Mouse (Mus musculus): ENCODE measurements around the gene 1700006A11Rik. TPM values are rescaled to one million over a fixed set of nuclear protein-coding genes. Genes with fewer than 3 reads are reported as not detected.

Gene 1700006A11Rik
- not detected in 2 replicates for polyA plus RNA-seq (2015; fragmentation: Nextera tagmentation; extraction: Ambion mirVana)

GRCm38 (mm10) chr3:124425940-124426339, at the start of gene 1700006A11Rik:
Gene 1700006A11Rik, minus strand, starts transcription at chr3:124426040.

Other genes starting within 250 kb of the 1700006A11Rik start
- gene Tram1l1, start 105.2 kb downstream of the 1700006A11Rik start, polyA plus RNA-seq (2015; fragmentation: Nextera tagmentation; extraction: Ambion mirVana) = 42.3 and 44.8 TPM in 2 replicates
- not detected in 2 replicates for gene 1700003H04Rik, start 155.1 kb upstream of the 1700006A11Rik start, polyA plus RNA-seq (2015; fragmentation: Nextera tagmentation; extraction: Ambion mirVana)

Data from neural tube, postnatal 0 days (tissue).